Mouse (Mus musculus) limb, embryonic 10.5 days (tissue): ENCODE results near the gene Cep164. TPM values are rescaled to one million over a fixed set of nuclear protein-coding genes. Genes with fewer than 3 reads are reported as not detected.

ENCODE experiments used
- DNase-seq: peaks from one replicate; pipeline ENCODE4 v3.0.0-alpha.2; 2017; ENCODE audit warnings: low spot score
- H3K27ac ChIP-seq: fragments of 300-500 bp; sonication (generic); 2 replicates; pipeline ENCODE4 v1.5.1; 2016; ENCODE audit warnings: mild to moderate bottlenecking
- H3K27me3 ChIP-seq: fragments of 300-500 bp; sonication (generic); 2 replicates; pipeline ENCODE4 v1.6.1; 2016; ENCODE audit warnings: low read depth, mild to moderate bottlenecking; ENCODE audit not compliant: poor library complexity, severe bottlenecking
- H3K36me3 ChIP-seq: fragments of 300-500 bp; sonication (generic); 2 replicates; pipeline ENCODE4 v1.6.1; 2016; ENCODE audit warnings: mild to moderate bottlenecking, moderate library complexity
- H3K4me1 ChIP-seq: fragments of 300-500 bp; sonication (generic); 2 replicates; pipeline ENCODE4 v1.6.1; 2016
- H3K4me3 ChIP-seq: fragments of 300-500 bp; sonication (generic); 2 replicates; pipeline ENCODE4 v1.5.1; 2016; ENCODE audit warnings: mild to moderate bottlenecking, moderate library complexity
- H3K9me3 ChIP-seq: fragments of 300-500 bp; sonication (generic); replicated peaks from 2 replicates; pipeline ENCODE4 v1.6.1; 2016; ENCODE audit warnings: mild to moderate bottlenecking
- WGBS: fragments of 180-500 bp; shearing (Covaris S2); methylation state at CpG from one replicate; pipeline ENCODE4 v1.1.7; 2016; 5-methylcytosine and 5-hydroxymethylcytosine counted together
- polyA plus RNA-seq: library from polyadenylated mRNA; unstranded; fragments of >200 nt; fragmentation: Nextera tagmentation; extraction: Ambion mirVana; gene quantifications from 2 replicates; pipeline ENCODE4 v1.2.1, GENCODE M21; 2016

Gene Cep164
- polyA plus RNA-seq, 1 experiment from 2014 or later = 22.0 TPM

- H3K36me3 ChIP-seq = no peaks in the 10 kb centered on the region
- H3K27ac ChIP-seq = 0 out of 2 replicates have a peak overlapping the region, but pooled peaks have one; percentile 88
- H3K4me1 ChIP-seq = peaks cover 11% of the 10 kb centered on the region
- DNase-seq = peak; percentile 76
- no peaks in the 10 kb centered on the region for H3K27me3 ChIP-seq
- H3K9me3 ChIP-seq = no peaks in the 10 kb centered on the region
- H3K4me3 ChIP-seq = peak overlapping the region; percentile 88
- 26% methylated on average over 10 of the region's 10 CpGs for WGBS
These were observed 616 bp upstream of the Cep164 start for GRCm38 (mm10) chr9:45829107-45829506.

- H3K4me1 ChIP-seq = peaks cover 11% of the 10 kb centered on the region
- H3K4me3 ChIP-seq = peak overlapping the region; percentile 88
- WGBS = 7% methylated on average over 21 of the region's 23 CpGs
- DNase-seq = no peak
- peaks cover 10% of the 10 kb centered on the region for H3K36me3 ChIP-seq
- no peaks in the 10 kb centered on the region for H3K27me3 ChIP-seq
- H3K9me3 ChIP-seq = no peaks in the 10 kb centered on the region
- peak overlapping the region; percentile 88 for H3K27ac ChIP-seq
These were observed 714 bp downstream of the Cep164 start for GRCm38 (mm10) chr9:45827663-45828290.

DNA sequence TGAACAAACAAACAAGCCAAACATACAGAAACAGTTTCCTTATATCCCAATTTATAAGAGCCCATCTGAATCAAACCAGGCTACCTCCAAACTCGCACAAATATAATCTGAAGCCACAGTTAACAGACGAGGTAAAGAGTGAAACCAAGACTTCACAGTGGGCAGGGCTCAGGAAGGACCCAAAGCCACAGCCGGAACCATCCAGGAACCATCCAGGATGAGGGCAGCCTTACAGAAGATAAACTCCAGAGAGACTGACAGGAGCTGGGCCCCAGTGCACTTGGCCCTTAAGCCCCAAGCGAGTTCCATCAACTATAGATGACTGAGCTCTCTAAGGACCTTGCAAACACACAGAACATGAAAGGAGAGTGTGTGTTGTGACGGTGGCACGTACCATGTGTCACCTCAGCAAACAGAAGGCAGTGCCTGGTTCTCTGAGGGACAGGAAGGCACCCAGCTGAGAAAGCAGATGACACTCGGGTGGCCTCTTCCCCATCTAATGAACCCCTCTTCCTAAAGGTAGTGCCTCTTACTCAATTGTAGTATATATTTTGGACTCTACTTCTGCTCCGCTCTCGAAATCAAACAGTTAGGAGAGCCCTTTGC is 10.0 kb downstream of the Cep164 start:
- Histone ChIP-seq H3K4me1 (no peaks in the 10 kb centered on the region), H3K27me3 (no peaks in the 10 kb centered on the region), H3K36me3 (peaks cover 69% of the 10 kb centered on the region), H3K4me3 (no peak overlapping the region), H3K9me3 (no peaks in the 10 kb centered on the region), H3K27ac (no peak overlapping the region)
- no peak for DNase-seq
- 91% methylated on average over 9 of the region's 9 CpGs for WGBS

DNA sequence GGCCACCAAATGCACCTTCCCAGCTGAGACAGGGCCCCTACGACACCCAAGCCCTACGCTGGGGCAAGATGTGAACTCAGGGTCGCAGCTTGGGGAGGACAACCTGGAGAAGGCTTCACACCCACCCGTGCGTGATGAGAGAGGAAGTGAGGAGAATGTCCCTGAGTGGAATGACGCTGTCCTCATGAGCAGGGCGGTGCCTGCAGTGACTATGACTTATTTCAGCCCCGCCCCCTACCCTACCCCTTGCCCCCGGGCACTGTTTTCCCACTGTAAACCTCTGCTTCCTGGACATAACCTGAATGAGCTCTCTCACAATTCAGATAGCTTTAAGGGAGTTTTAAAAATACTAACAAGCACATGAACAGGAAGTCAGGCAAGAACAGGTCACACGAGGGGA is 13.0 kb downstream of the Cep164 start:
- no peak overlapping the region for H3K27ac ChIP-seq
- no peaks in the 10 kb centered on the region for H3K4me1 ChIP-seq
- WGBS = 82% methylated on average over 10 of the region's 10 CpGs
- H3K4me3 ChIP-seq = no peak overlapping the region
- DNase-seq = no peak
- peaks cover 52% of the 10 kb centered on the region for H3K36me3 ChIP-seq
- no peaks in the 10 kb centered on the region for H3K9me3 ChIP-seq
- no peaks in the 10 kb centered on the region for H3K27me3 ChIP-seq

GRCm38 (mm10) chr9:45815113-45815512 is 13.4 kb downstream of the Cep164 start:
- Histone ChIP-seq H3K27ac (no peak overlapping the region), H3K27me3 (no peaks in the 10 kb centered on the region), H3K9me3 (no peaks in the 10 kb centered on the region), H3K4me3 (no peak overlapping the region), H3K36me3 (peaks cover 48% of the 10 kb centered on the region), H3K4me1 (no peaks in the 10 kb centered on the region)
- no peak for DNase-seq
- WGBS = 91% methylated on average over 9 of the region's 9 CpGs

DNA sequence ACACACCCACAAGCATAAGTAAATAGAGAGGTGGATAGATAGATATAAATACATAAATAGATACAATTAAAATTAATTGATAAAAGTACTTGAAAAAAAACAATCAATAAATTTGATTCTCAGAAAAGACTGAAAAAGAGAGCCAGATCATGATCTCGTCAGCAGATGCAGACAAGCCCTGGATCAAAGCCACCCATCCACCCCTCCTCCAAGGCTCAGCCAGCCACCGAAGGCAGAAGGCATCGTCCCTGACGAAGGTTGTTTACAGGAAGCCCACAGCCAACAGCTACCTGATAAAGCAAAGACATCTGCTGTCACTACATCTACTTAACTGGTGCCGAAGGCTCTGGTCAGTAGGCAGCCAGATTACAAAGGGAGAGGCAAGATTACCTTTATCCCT is 16.5 kb downstream of the Cep164 start:
- WGBS = 36% methylated on average over 5 of the region's 5 CpGs
- no peak overlapping the region for H3K27ac ChIP-seq
- H3K4me3 ChIP-seq = no peak overlapping the region
- H3K27me3 ChIP-seq = no peaks in the 10 kb centered on the region
- no peaks in the 10 kb centered on the region for H3K9me3 ChIP-seq
- no peak for DNase-seq
- H3K36me3 ChIP-seq = peaks cover 59% of the 10 kb centered on the region
- H3K4me1 ChIP-seq = no peaks in the 10 kb centered on the region

DNA sequence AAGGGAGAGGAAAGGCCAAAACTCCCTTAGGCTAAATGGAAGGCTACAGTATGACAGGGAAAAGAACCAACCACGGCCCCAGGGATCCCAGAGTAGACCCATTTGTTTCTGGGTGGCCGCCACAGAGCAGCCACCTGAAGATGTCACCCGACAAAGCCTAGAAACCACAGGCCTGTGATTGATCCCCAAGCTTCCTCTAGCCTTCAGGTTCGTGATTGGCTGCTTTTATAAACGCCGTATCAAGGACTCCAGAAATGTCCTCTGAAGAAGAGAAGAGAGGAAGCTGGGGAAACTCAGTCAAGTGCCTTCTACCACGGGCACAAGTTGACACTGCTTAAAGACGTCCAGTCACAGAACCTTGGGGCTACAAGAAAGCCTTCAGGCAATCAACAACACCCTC is 20.7 kb downstream of the Cep164 start:
- Histone ChIP-seq H3K9me3 (no peaks in the 10 kb centered on the region), H3K27ac (no peak overlapping the region), H3K27me3 (no peaks in the 10 kb centered on the region), H3K4me1 (no peaks in the 10 kb centered on the region; the same call in 1 of the 2 replicates), H3K36me3 (peaks cover 64% of the 10 kb centered on the region), H3K4me3 (no peak overlapping the region)
- WGBS = 89% methylated on average over 8 of the region's 8 CpGs
- no peak for DNase-seq

DNA sequence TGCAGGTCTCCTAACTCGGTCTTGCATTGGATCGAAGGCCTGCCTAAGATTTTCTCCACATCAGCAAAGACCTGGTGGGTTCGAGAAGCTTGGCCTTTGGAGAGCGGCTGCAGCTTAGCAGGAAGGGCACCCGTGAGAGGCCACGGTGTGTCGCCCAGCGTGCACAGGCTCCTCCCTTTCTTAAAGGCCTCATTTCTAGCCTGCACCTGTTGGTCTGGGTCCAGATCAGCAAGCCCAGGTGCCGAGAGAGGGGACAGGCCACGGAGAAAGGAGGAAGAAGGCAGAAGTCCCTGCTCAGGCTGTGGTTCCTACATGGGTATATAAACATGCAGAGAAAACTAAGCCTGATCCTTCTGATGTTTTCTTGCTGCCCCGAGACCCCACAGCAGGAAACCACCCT is 21.2 kb downstream of the Cep164 start:
- no peak for DNase-seq
- no peak overlapping the region for H3K27ac ChIP-seq
- 88% methylated on average over 11 of the region's 11 CpGs for WGBS
- H3K9me3 ChIP-seq = no peaks in the 10 kb centered on the region
- H3K4me1 ChIP-seq = no peaks in the 10 kb centered on the region; the same call in 1 of the 2 replicates
- H3K36me3 ChIP-seq = peaks cover 68% of the 10 kb centered on the region
- H3K27me3 ChIP-seq = no peaks in the 10 kb centered on the region
- no peak overlapping the region for H3K4me3 ChIP-seq

DNA sequence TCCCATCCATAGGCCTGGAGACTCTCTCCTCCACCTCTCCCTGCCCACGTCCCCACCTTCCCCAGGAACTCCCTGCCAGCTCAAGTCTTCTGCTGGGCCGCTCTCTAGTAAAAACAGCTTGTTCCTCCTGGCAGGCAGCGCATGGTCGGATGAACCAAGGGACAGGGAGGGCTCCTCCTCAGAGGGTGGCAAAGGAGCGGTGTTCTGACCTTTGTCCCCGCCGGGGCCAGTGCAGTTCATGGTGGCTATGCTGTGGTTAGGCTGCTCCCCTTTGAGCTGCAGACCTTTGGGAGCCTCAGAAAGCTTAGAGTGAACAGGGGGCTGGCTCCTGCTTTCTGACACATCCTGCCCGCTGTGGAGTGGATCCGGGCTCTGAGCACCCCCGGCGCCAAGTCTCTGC is 21.6 kb downstream of the Cep164 start:
- peaks cover 73% of the 10 kb centered on the region for H3K36me3 ChIP-seq
- no peaks in the 10 kb centered on the region; the same call in 1 of the 2 replicates for H3K4me1 ChIP-seq
- H3K27ac ChIP-seq = 0 out of 2 replicates have a peak overlapping the region, but pooled peaks have one; percentile 3
- no peak overlapping the region for H3K4me3 ChIP-seq
- no peaks in the 10 kb centered on the region for H3K9me3 ChIP-seq
- H3K27me3 ChIP-seq = no peaks in the 10 kb centered on the region
- DNase-seq = no peak
- WGBS = 91% methylated on average over 11 of the region's 11 CpGs

DNA sequence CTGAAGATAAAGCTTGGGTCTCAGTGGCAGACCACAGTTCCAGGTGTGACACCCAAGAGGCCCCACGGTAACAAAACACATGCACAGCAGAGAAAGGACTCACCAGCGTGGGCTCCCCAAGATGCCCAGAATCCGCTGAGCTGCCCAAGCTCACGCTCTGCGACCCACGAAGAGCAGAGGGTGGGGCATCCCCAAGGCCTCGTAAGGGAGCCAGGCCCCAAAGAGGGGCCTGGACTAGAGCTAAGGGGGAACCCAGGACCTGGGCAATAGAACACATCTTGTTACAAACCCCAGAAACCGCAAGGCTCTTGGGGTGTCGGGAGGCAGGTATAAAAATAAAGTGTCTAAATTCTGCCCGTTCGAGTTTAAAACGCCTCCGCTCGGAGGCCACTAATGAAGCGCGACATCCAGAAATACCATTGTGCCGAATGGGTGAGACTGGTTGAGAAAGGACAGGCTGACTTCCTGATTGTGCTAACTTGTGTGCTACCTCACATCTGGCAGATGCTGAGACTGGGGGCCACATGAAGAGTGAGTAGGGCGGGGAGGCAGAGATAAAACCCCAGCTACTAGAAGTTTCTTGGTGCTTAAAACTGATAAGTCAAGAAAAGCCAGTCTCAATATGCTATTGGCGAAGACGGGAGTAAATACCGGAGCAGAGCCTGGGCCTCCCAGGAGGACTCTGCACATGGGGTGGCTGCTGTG is 25.3 kb downstream of the Cep164 start:
- Histone ChIP-seq H3K4me1 (peaks cover 16% of the 10 kb centered on the region), H3K27me3 (no peaks in the 10 kb centered on the region), H3K27ac (no peak overlapping the region), H3K9me3 (no peaks in the 10 kb centered on the region), H3K36me3 (peaks cover 79% of the 10 kb centered on the region), H3K4me3 (no peak overlapping the region)
- DNase-seq = no peak
- 88% methylated on average over 21 of the region's 21 CpGs for WGBS

GRCm38 (mm10) chr9:45799402-45799801 is 29.1 kb downstream of the Cep164 start:
- 75% methylated on average over 8 of the region's 8 CpGs for WGBS
- H3K4me3 ChIP-seq = no peak overlapping the region
- no peak for DNase-seq
- no peaks in the 10 kb centered on the region for H3K27me3 ChIP-seq
- peaks cover 18% of the 10 kb centered on the region for H3K4me1 ChIP-seq
- peaks cover 45% of the 10 kb centered on the region for H3K36me3 ChIP-seq
- peak overlapping the region; percentile 56; the same call in 1 of the 2 replicates for H3K27ac ChIP-seq
- H3K9me3 ChIP-seq = no peaks in the 10 kb centered on the region

- peaks cover 45% of the 10 kb centered on the region for H3K36me3 ChIP-seq
- WGBS = 18% methylated on average over 13 of the region's 13 CpGs
- no peaks in the 10 kb centered on the region for H3K27me3 ChIP-seq
These were observed 29.9 kb downstream of the Cep164 start for GRCm38 (mm10) chr9:45798467-45799164.

GRCm38 (mm10) chr9:45797271-45797670 is 31.2 kb downstream of the Cep164 start:
- Histone ChIP-seq H3K4me3 (no peak overlapping the region), H3K9me3 (no peaks in the 10 kb centered on the region), H3K4me1 (peaks cover 18% of the 10 kb centered on the region), H3K27ac (no peak overlapping the region), H3K36me3 (peaks cover 43% of the 10 kb centered on the region), H3K27me3 (no peaks in the 10 kb centered on the region)
- WGBS = 89% methylated on average over 3 of the region's 3 CpGs
- DNase-seq = no peak

More at GRCm38 (mm10) chr9:45798467-45799164, 29.9 kb downstream of the Cep164 start:
- peak overlapping the region; percentile 22 for H3K4me3 ChIP-seq
- peaks cover 18% of the 10 kb centered on the region for H3K4me1 ChIP-seq
- H3K9me3 ChIP-seq = no peaks in the 10 kb centered on the region
- peak overlapping the region; percentile 56 for H3K27ac ChIP-seq
- DNase-seq = peak; percentile 76
